ENCODE assay signal across 8 mouse cellular contexts in the genomic region with DNA sequence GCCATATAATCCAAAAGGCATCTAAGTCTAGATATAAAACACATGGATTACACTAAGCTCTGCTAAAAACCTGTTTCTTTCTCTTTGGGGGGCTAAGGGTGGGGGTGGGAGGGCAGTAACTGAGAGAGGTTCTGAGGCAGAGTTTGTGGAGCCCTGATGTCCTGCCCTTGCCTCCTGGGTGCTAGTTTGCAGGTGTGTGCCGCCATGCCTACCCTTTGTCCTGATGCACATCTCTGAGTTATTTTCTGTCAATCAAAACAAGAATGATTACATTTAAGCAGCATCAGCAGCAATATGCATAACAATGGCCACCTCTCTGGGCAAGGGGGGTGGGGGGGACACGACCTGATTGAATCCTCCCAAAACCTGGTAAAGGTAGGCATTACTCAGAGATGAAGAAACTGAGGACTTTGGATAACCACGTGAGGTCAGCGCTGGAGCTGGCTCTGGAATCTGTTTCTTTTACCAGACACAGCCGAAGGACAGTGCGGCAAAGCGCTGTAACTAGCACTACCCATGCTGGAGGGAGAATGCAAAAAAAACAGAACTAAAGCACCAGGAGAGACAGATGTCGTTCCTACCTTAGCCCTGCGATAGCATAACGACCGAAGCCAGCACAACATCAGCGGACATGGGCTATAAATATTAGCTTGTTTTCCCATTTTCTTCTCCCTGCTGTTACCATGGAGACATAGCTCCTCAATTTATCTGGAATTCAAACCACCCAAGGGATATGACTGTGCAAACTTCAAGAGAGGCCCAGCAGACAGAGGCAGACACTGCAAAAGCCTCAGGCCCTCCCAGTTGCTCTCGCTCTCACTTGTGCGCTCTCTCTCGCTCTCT. TPM values are rescaled to one million over a fixed set of nuclear protein-coding genes. Genes with fewer than 3 reads are reported as not detected.
DNase-seq lines count a peak whose midpoint lies in the region; ATAC-seq and TF ChIP-seq lines count a peak whose summit lies in the region.

No protein-coding gene starts in this region.

- DNase-seq in frontal cortex, postnatal 14 days (ENCODE audit: low spot score in 2 of 2), result no peak
- peak; percentile 70 for DNase-seq in forebrain, postnatal 0 days
- DNase-seq in limb, embryonic 11.5 days (ENCODE audit: low spot score), result no peak
- DNase-seq in telencephalon, adult 2 months (ENCODE audit: low read depth, low spot score), result peak; percentile 63
- no peak for DNase-seq in spleen, postnatal 4 days (ENCODE audit: low spot score in 2 of 2)
- no peak for DNase-seq in c-Kit-positive CD71-positive TER-119-positive erythroid progenitor cells, embryonic 14.5 days (ENCODE audit: low spot score)

- no peaks in the 10 kb centered on the region for H3K27me3 ChIP-seq in E14TG2a.4 (ENCODE audit: insufficient read depth, low read length)
- no peaks in the 10 kb centered on the region for H3K27me3 ChIP-seq in forebrain, postnatal 0 days (ENCODE audit: insufficient read depth, low read length)
- H3K27me3 ChIP-seq in limb, embryonic 11.5 days (ENCODE audit: control insufficient read depth, insufficient read depth, low read length), result no peaks in the 10 kb centered on the region

- peaks cover 34% of the 10 kb centered on the region for H3K4me1 ChIP-seq in E14TG2a.4 (replicated peaks; ENCODE audit: low read depth, low read length)
- peaks cover 20% of the 10 kb centered on the region for H3K4me1 ChIP-seq in forebrain, postnatal 0 days (ENCODE audit: insufficient read depth)
- peaks cover 14% of the 10 kb centered on the region for H3K4me1 ChIP-seq in limb, embryonic 11.5 days (ENCODE audit: control insufficient read depth, insufficient read depth, low read length)

- H3K36me3 ChIP-seq in E14TG2a.4 (ENCODE audit: insufficient read depth, low read length), result peaks cover 14% of the 10 kb centered on the region
- H3K36me3 ChIP-seq in forebrain, postnatal 0 days (ENCODE audit: insufficient read depth), result no peaks in the 10 kb centered on the region
- H3K36me3 ChIP-seq in limb, embryonic 11.5 days (ENCODE audit: control insufficient read depth, insufficient read depth, low read length), result no peaks in the 10 kb centered on the region

- H3K27ac ChIP-seq in forebrain, postnatal 0 days (ENCODE audit: low read depth, low read length), result peak overlapping the region; percentile 74
- H3K27ac ChIP-seq in limb, embryonic 11.5 days (replicated peaks; ENCODE audit: low read depth, low read length), result no peak overlapping the region

- TF ChIP-seq CTCF in E14TG2a.4 (conservative IDR thresholded peaks at IDR 0.05; ENCODE audit: low read length), result no peak
- TF ChIP-seq CTCF in forebrain, postnatal 0 days (IDR thresholded peaks at IDR 0.05; ENCODE audit: low read depth), result no peak

- H3K4me3 ChIP-seq in E14TG2a.4 (replicated peaks; ENCODE audit: low read length), result peak overlapping the region; percentile 21
- H3K4me3 ChIP-seq in forebrain, postnatal 0 days (ENCODE audit: low read depth, low read length), result no peak overlapping the region
- no peak overlapping the region for H3K4me3 ChIP-seq in limb, embryonic 11.5 days (ENCODE audit: low read depth, low read length)

- peak overlapping the region; percentile 33; the same call in 1 of the 2 replicates for H3K9ac ChIP-seq in forebrain, postnatal 0 days
- H3K9ac ChIP-seq in limb, embryonic 11.5 days (ENCODE audit: low read length), result no peak overlapping the region

- 18% methylated on average over 15 of the region's 15 CpGs for WGBS in forebrain, postnatal 0 days
- 50% methylated on average over 15 of the region's 15 CpGs for WGBS in limb, embryonic 11.5 days

- no peaks in the 10 kb centered on the region for H3K9me3 ChIP-seq in E14TG2a.4 (ENCODE audit: low read length)
- H3K9me3 ChIP-seq in forebrain, postnatal 0 days (ENCODE audit: low read length), result no peaks in the 10 kb centered on the region
- H3K9me3 ChIP-seq in limb, embryonic 11.5 days (ENCODE audit: control insufficient read depth, low read length), result no peaks in the 10 kb centered on the region

- peak overlapping the region; percentile 10 for H3K4me2 ChIP-seq in forebrain, postnatal 0 days (ENCODE audit: low read depth)
- H3K4me2 ChIP-seq in limb, embryonic 11.5 days (ENCODE audit: low read depth, severe bottlenecking), result no peak overlapping the region; the same call in 1 of the 2 replicates

- ATAC-seq in frontal cortex, adult (ENCODE audit: low TSS enrichment), result peak; percentile 57
- ATAC-seq in forebrain, postnatal 0 days, result peak; percentile 74
- 0 out of 2 replicates have a peak, but pooled peaks have one; percentile 37 for ATAC-seq in limb, embryonic 11.5 days (ENCODE audit: insufficient number of reproducible peaks, low FRiP score, low TSS enrichment, low read depth)

RNA-seq across cellular contexts. Expression of a gene that starts 26.1 kb away (rescaled TPM):
- 141 and 178 TPM in 2 replicates for total RNA-seq in forebrain, postnatal 0 days (2014; rRNA removed)
- 79.5 and 101 TPM in 2 replicates for polyA plus RNA-seq in forebrain, postnatal 0 days (2015; fragmentation: Nextera tagmentation; extraction: Ambion mirVana)
- polyA plus RNA-seq in limb, embryonic 11.5 days (2014; fragmentation: Nextera tagmentation; extraction: Ambion mirVana), result 176 and 185 TPM in 2 replicates

Comparison
In these comparisons a context has a peak if more than half of its experiments do, and no peak if none do; other contexts are left out.
1. DNase-seq: peak in forebrain, postnatal 0 days (single experiment) and telencephalon, adult 2 months (single experiment); none in frontal cortex, postnatal 14 days (0 of 2), limb, embryonic 11.5 days (single experiment), spleen, postnatal 4 days (0 of 2) and c-Kit-positive CD71-positive TER-119-positive erythroid progenitor cells, embryonic 14.5 days (single experiment).
2. Peak in every context shown above with its lines, with median percentiles within 50 percentile points of each other: ATAC-seq.